Mouse (Mus musculus) kidney, adult 8-10 months (tissue): ENCODE data around the gene Gsdma3.
A peak's percentile ranks its signal among the peaks of the same experiment; 100 is the strongest.
"Not testable (repeated sequence)": the region's sequence is repeated elsewhere in the genome, so short reads cannot be mapped to it uniquely, and the experiment has no call there.

Source experiments
- DNase-seq, 2 experiments: peaks; one replicate each; pipeline ENCODE4 v3.0.0; 2022

The Gsdma3 gene

DNA sequence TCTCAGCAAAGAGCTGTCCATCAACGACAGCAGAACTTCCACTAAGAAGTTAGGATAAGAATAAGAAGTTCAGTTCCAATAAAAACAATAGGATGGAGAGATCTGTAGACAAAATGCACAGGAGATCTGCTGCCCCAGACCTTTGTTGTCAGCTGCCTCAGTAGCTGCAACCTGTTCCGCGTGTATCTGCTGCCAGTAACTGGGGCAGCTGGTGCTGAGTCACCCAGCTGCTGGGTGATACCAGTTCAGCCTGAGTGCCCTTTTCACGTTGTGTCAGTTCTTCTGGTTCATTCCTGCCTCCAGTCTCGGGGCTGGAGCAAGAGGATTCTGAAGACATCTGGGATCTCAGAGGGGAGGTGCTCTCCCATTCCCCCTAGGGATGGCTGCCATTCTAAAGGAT, 45.7 kb downstream of the Gsdma3 start:
- DNase-seq: no peak

DNA sequence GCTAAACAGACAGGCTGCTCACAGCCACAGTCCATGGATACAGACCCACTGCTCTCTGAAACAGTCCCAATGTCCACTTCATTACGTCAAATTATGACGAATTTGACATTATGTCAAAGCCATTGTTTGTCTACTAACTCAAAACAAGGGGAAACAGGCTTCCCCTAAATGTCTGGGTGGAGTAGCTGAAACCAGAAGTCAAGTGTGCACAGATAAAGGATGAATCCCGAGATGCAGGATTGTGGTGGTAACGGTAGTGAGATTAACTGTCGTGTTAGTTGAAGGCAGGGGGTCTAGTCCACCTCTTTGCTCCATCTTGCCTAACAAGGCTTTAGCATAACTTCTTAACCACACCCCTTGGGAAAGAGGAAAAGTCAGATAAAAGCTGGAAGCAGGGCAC, 46.3 kb downstream of the Gsdma3 start:
- no peak for DNase-seq

DNA sequence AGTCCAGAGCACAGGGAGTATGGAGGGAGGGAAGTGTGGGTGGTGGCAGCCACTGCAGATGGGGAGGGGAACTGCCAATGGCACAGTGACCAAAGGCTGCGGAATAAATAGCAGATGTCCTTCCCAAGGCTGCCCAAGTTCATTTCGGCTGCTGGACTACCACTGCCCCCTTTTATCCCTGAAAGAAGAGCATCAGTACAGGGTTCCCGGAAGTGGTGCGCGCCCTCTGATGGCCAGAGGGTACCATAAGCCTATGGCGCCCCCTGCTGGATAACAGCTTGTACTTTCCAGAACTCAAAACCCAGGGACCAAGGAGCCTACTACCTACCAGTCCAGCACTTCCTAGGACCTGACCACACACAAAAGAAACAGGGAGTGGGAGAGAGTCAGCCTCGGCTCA, 47.0 kb downstream of the Gsdma3 start:
- DNase-seq: peak in 1 of 2 experiments; percentile 61

DNA sequence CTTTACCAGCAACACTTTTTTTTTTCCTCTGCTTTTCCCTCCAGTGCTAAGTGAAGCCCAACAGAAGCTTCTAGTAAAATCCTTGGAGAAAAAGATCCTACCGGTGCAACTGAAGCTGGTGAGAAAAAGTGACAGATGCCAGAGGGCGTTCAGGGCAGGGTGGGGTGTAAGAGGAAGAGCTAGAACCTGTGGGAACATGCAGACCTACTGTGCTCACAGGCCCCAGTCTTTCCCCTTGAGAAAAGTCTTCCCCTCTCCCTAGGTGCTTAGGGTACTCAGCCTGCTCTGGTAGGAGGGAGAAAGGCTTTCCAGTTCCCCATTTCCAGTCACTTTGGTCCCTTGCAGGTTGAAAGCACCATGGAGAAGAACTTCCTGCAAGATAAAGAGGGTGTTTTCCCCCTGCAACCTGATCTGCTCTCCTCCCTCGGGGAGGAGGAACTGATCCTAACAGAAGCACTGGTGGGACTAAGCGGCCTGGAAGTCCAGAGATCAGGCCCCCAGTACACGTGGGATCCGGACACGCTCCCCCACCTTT, 49.7 kb downstream of the Gsdma3 start:
- DNase-seq: no peak

DNA sequence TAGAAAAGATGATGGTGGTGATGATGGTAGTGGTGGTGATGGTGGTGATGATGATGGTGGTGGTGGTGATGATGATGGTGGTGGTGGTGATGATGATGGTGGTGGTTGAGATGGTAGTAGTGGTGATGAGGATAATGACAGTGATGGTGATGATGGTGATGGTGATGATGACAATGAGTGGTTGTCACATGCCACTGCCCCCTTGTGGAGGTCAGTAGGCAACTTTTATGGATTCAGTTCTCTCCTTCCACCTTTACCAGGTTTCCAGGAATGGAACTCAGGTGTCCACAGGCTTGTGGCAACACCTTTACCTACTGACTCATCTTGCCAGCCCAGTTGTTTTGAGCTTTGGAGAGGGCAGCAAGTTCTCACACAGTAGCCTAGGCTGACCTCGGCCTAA, 53.9 kb downstream of the Gsdma3 start:
- no peak for DNase-seq

DNA sequence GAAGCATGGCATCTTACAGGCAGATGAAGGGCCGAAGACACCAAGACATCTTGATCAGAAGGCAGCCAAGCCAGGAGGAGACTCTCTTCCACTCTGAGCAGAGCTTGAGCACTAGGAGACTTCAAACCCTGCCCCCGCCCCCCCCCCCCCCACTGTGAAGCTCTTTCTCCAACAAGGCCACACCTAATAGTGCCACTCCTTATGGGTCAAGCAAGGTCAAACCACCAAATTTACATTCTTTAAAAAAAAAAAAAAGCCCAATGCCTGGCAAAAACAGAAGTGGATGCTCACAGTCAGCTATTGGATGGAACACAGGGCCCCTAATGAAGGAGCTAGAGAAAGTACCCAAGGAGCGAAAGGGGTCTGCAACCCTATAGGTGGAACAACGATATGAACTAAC, 54.4 kb downstream of the Gsdma3 start:
- not testable (repeated sequence) for DNase-seq

DNA sequence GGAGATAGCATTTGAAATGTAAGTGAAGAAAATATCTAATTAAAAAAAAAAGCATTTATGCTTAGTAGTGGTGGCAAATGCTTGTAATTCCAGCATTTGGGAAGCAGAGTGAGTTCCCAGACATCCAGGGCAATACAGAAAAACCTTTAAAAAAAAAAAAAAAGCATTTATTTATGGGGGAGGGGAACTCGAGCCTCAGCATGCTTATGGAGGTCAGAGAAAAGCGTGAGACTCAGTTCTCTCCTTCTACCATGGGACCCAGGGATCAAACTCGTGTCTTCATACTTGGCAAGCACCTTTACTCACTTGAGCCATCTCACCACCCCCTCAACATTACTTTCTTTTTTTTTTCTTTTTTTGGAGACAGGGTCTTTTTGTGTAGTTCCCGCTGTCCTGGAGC, 55.0 kb downstream of the Gsdma3 start:
- no peak for DNase-seq

DNA sequence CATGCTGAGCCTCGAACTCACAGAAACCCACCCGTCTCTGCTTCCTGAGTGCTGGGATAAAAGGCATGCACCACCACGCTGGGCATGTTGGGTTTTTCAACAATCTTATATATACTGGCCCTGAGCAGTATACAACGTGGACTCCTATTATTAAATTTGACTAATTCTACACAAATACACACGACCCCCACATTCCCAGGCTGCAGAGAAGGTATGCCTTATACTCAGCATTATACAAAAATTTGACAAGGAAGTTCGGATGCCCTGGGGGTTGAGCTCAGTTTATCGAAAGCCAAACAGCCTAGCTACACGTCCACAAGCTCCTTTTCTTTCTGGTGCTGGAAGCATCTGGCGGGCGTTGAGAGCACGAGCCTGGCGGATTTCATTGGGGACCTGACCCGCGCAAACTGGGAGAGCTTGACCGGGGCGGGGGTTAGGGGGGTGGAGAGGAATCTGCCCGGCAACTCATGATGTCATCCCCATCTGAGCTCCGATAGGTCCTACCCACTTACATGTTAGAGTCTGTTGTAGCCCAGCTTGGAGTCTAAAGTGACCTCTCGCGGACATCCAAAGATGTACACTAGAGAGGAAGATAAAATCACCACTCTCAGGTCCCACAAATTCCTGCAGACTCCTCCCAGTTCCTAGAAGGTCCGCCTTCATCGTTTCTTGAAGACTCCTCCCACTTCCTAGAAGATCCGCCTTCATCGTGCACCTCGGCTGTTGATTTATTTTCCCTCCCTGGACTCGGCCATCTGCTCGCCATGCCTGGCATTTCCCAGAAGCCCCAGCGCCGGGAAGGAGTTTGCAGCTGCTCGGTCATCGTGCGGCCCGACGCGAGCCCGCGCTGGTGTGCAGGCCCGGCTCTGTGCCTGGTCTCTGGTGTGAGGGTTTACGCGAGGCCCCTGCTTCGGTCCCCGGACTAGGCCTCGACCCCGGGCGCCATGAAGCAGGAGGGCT, 55.9 kb downstream of the Gsdma3 start, which contains the start of gene Psmd3:
Psmd3 (plus strand) TSS at position 769 of the 960 bp plus-strand sequence.
- peak; percentile 97 to 98 for DNase-seq

DNA sequence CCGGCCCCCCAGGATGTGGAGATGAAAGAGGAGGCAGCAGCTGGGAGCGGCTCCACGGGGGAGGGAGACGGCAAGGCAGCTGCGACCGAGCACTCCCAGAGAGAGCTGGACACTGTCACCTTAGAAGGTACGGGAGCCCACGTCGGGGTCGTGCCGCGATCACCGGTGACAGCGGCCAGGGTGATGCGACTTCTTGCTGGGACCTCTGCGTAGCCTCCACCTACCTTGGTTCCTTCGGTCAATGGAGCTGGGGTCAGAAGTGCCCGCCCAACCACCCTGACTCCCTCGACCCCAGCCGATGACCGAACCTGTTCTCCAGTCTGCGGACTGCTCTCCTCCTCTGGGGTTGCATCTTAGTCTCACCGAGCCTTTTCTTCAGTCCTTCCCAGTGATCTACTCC, 56.7 kb downstream of the Gsdma3 start:
- peak in 1 of 2 experiments; percentile 36 for DNase-seq

DNA sequence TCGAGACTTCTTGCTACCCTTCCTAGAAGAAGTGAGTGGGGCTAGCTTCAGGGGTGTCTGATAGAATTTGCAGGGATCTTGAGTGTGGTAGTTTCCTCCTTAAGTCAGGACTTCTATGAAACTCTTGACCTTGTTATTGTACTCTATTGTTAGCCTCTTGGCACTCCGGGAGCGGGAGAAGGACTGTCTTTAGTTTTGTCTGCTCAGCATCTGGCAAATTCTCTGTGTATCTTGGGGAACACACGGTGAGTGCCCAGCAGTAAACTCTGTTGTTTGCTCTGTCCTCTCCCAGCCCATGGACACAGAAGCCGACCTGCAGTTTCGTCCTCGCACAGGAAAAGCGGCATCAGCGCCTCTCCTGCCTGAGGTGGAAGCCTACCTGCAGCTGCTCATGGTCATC, 59.5 kb downstream of the Gsdma3 start:
- DNase-seq: no peak

DNA sequence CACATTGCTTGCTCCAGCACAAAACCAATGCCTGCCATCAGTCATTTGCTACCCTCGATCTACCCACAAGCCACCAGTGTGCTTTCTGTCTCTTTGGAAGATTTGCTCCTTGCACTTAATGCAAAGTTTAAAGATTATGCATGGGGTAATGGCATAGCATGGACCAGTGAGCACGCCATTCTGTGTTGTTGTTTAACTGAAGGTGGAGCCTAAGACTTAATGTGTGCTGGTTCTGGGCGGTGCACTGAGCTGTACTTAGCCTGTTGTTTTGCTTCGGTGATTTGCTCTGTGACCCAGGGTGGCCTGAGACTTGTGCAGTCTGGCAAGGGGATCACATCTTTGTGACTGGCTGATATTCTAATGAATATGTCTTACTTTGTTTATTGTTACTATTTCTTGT, 60.8 kb downstream of the Gsdma3 start:
- DNase-seq: peak; percentile 83 to 89
